Mouse (Mus musculus): ENCODE data around the gene Rdh9. TPM values are rescaled to one million over a fixed set of nuclear protein-coding genes. Genes with fewer than 3 reads are reported as not detected.

The Rdh9 gene
- polyA plus RNA-seq (2016; fragmentation: Nextera tagmentation; extraction: Ambion mirVana), result 0.15 and 0.20 TPM in 2 replicates

DNA sequence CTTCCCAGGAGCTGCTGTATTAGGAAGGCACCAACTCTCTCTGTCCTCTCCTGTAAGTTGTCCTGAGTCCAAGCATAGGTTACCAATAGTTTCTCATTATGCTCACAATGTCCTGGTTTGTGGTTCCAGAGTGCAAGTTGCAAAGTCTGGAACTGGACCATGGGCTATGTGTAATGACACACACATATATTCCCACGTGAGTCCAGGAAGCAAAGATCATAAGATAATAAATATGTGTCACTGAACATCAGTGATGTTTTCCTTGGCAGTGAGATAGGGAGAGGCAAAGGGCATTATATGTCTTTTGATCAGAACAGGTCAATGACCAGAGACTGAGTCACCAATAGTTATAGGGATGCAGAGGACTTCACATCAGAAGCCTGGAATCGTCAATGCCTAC is at the start of gene Rdh9:
TSS of gene Rdh9 (plus strand) at position 376 of the 400 bp plus-strand sequence.
- 89% methylated on average over 2 of the region's 2 CpGs for WGBS
- no peak within 1 kb of the TSS for H3K4me3 ChIP-seq
- no peaks in the 10 kb centered on the region for H3K4me1 ChIP-seq
- H3K27me3 ChIP-seq (ENCODE audit: poor library complexity, severe bottlenecking), result no peaks in the 10 kb centered on the region
- H3K9me3 ChIP-seq, result no peaks in the 10 kb centered on the region
- no peak for DNase-seq (ENCODE audit: extremely low spot score, low spot score)
- H3K27ac ChIP-seq, result no peak within 1 kb of the TSS
- H3K36me3 ChIP-seq (replicated peaks), result no peaks in the 10 kb centered on the region

GRCm38 (mm10) chr10:127728437-127728836 is 47.7 kb upstream of the Rdh9 start:
- no peaks in the 10 kb centered on the region for H3K9me3 ChIP-seq
- no peak for DNase-seq (ENCODE audit: extremely low spot score, low spot score)

DNA sequence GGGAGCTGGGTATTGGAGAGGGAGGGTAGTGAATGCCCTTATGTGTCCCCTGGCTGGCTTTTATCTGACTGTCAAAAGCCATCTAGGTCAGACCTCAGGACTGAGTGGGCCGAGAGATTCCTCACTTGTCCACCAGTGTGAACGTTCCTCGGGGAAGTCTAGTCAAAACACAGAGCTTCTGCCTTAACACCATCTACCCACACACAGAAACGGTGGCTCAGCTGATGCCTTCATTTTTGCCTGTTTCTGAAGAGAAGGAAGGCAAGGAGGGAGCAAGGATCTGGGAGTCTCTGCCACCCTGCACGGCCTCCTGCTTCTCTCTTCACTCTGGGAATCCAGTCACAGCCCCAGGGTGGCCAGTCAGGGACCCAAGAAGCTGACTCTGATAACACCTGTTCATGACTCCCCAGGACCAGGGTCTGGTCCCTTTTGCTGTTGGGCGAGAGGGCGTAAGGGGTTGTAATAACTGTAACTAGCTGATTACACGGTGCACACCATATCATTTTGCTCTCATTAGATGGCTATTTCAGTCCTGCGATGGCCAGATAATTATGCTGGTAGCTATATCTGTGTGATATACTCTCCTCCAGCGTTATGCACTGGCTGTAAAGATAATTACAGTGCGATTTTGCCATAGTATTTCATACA is 45.8 kb upstream of the Rdh9 start:
- H3K4me1 ChIP-seq, result peaks cover 24% of the 10 kb centered on the region
- H3K36me3 ChIP-seq (replicated peaks), result no peaks in the 10 kb centered on the region
- 65% methylated on average over 11 of the region's 11 CpGs for WGBS
- H3K9me3 ChIP-seq, result peaks cover 5% of the 10 kb centered on the region; the same call in 1 of the 2 replicates
- no peak for DNase-seq (ENCODE audit: extremely low spot score, low spot score)
- H3K4me3 ChIP-seq, result no peak overlapping the region
- H3K27ac ChIP-seq, result no peak overlapping the region
- peaks cover 93% of the 10 kb centered on the region for H3K27me3 ChIP-seq (ENCODE audit: poor library complexity, severe bottlenecking)

More at GRCm38 (mm10) chr10:127728437-127728836, 47.7 kb upstream of the Rdh9 start:
- WGBS, result 84% methylated on average over 8 of the region's 8 CpGs
- Histone ChIP-seq H3K27me3 (ENCODE audit: poor library complexity, severe bottlenecking) (peaks cover 97% of the 10 kb centered on the region), H3K27ac (no peak overlapping the region), H3K4me3 (no peak overlapping the region), H3K4me1 (peaks cover 20% of the 10 kb centered on the region), H3K36me3 (replicated peaks) (no peaks in the 10 kb centered on the region)

GRCm38 (mm10) chr10:127730933-127731310 is 45.3 kb upstream of the Rdh9 start:
- no peak for DNase-seq (ENCODE audit: extremely low spot score, low spot score)
- Histone ChIP-seq H3K4me1 (peaks cover 24% of the 10 kb centered on the region), H3K9me3 (peaks cover 5% of the 10 kb centered on the region; the same call in 1 of the 2 replicates), H3K36me3 (replicated peaks) (no peaks in the 10 kb centered on the region), H3K27ac (no peak overlapping the region), H3K4me3 (no peak overlapping the region), H3K27me3 (ENCODE audit: poor library complexity, severe bottlenecking) (peaks cover 89% of the 10 kb centered on the region)
- WGBS, result 23% methylated on average over 9 of the region's 9 CpGs

- Histone ChIP-seq H3K27ac (no peak overlapping the region), H3K36me3 (replicated peaks) (no peaks in the 10 kb centered on the region), H3K4me3 (no peak overlapping the region), H3K9me3 (peaks cover 5% of the 10 kb centered on the region; the same call in 1 of the 2 replicates), H3K4me1 (peaks cover 24% of the 10 kb centered on the region), H3K27me3 (ENCODE audit: poor library complexity, severe bottlenecking) (peaks cover 87% of the 10 kb centered on the region)
- 48% methylated on average over 5 of the region's 5 CpGs for WGBS
- DNase-seq (ENCODE audit: extremely low spot score, low spot score), result no peak
These were observed 44.8 kb upstream of the Rdh9 start for GRCm38 (mm10) chr10:127731397-127731796.

- Histone ChIP-seq H3K4me3 (no peak overlapping the region), H3K4me1 (peaks cover 29% of the 10 kb centered on the region), H3K36me3 (replicated peaks) (no peaks in the 10 kb centered on the region), H3K27me3 (ENCODE audit: poor library complexity, severe bottlenecking) (peaks cover 59% of the 10 kb centered on the region), H3K27ac (no peak overlapping the region), H3K9me3 (peaks cover 5% of the 10 kb centered on the region; the same call in 1 of the 2 replicates)
- no peak for DNase-seq (ENCODE audit: extremely low spot score, low spot score)
- 58% methylated on average over 5 of the region's 5 CpGs for WGBS
These were observed 41.8 kb upstream of the Rdh9 start for GRCm38 (mm10) chr10:127734434-127734833.

GRCm38 (mm10) chr10:127736266-127736665 is 39.9 kb upstream of the Rdh9 start:
- no peak overlapping the region for H3K4me3 ChIP-seq
- DNase-seq (ENCODE audit: extremely low spot score, low spot score), result no peak
- H3K36me3 ChIP-seq (replicated peaks), result peaks cover 4% of the 10 kb centered on the region
- peaks cover 5% of the 10 kb centered on the region; the same call in 1 of the 2 replicates for H3K9me3 ChIP-seq
- WGBS, result 79% methylated on average over 2 of the region's 2 CpGs
- H3K27ac ChIP-seq, result no peak overlapping the region
- peaks cover 25% of the 10 kb centered on the region for H3K4me1 ChIP-seq
- H3K27me3 ChIP-seq (ENCODE audit: poor library complexity, severe bottlenecking), result peaks cover 41% of the 10 kb centered on the region

DNA sequence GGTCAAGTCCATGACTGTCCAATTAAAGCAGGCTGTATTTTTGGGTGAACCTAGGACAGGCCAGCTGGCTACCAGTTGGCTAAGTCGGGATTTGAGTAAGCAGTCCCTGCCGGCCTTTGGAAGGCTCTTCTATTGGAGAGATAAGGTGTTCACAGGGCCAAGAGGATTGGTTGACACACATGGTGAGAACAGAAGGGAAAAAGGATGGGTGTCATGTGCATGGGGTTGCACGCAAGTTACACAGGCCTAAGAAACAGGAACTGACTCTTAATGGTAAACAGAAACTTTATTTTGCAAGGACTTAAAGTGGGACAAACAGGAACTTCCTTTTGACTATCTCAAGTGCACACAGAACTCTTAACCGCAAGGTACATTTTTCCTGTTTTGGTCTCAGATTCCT is 39.3 kb upstream of the Rdh9 start:
- Histone ChIP-seq H3K27ac (no peak overlapping the region), H3K4me3 (no peak overlapping the region), H3K27me3 (ENCODE audit: poor library complexity, severe bottlenecking) (peaks cover 35% of the 10 kb centered on the region), H3K9me3 (peaks cover 5% of the 10 kb centered on the region; the same call in 1 of the 2 replicates), H3K4me1 (peaks cover 22% of the 10 kb centered on the region), H3K36me3 (replicated peaks) (peaks cover 10% of the 10 kb centered on the region)
- no peak for DNase-seq (ENCODE audit: extremely low spot score, low spot score)
- WGBS, result 78% methylated on average over 4 of the region's 4 CpGs

DNA sequence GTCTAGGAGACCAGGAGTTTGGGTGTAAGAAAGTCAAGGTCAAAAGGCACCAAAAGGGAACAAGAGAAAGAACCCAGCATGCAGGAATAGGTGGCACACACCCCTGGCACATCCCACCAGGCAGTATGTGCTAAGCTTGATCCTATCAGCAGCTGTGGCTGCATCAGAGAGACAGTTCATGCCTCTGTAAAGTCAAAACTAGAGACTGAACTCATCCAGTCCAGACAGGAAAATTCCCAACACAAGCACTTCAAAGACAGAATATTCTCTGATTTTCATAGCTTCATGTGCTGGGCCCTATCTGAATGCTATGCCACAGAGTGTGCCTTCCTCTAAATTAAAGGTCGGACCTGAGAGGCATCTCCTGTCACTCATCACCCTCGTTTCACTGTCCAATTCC is 38.6 kb upstream of the Rdh9 start:
- no peak overlapping the region for H3K4me3 ChIP-seq
- peaks cover 17% of the 10 kb centered on the region for H3K36me3 ChIP-seq (replicated peaks)
- H3K4me1 ChIP-seq, result peaks cover 22% of the 10 kb centered on the region
- H3K27me3 ChIP-seq (ENCODE audit: poor library complexity, severe bottlenecking), result peaks cover 28% of the 10 kb centered on the region
- WGBS, result 25% methylated on average over 2 of the region's 2 CpGs
- no peak overlapping the region for H3K27ac ChIP-seq
- no peak for DNase-seq (ENCODE audit: extremely low spot score, low spot score)
- peaks cover 5% of the 10 kb centered on the region; the same call in 1 of the 2 replicates for H3K9me3 ChIP-seq

GRCm38 (mm10) chr10:127738151-127738882 is 37.9 kb upstream of the Rdh9 start:
- Histone ChIP-seq H3K9me3 (peaks cover 11% of the 10 kb centered on the region; the same call in 1 of the 2 replicates), H3K4me1 (peaks cover 22% of the 10 kb centered on the region), H3K4me3 (no peak overlapping the region), H3K27ac (no peak overlapping the region), H3K36me3 (replicated peaks) (peaks cover 24% of the 10 kb centered on the region), H3K27me3 (ENCODE audit: poor library complexity, severe bottlenecking) (peaks cover 21% of the 10 kb centered on the region)
- WGBS, result 54% methylated on average over 13 of the region's 13 CpGs
- peak; percentile 38 for DNase-seq (ENCODE audit: extremely low spot score, low spot score)

- peak within 1 kb of the TSS; percentile 100 for H3K4me3 ChIP-seq
- WGBS, result under 1% methylated on average over 59 of the region's 61 CpGs
- H3K27ac ChIP-seq, result peak within 1 kb of the TSS; percentile 97
- peaks cover 18% of the 10 kb centered on the region for H3K4me1 ChIP-seq
- H3K9me3 ChIP-seq, result peaks cover 16% of the 10 kb centered on the region; the same call in 1 of the 2 replicates
- peaks cover 13% of the 10 kb centered on the region for H3K27me3 ChIP-seq (ENCODE audit: poor library complexity, severe bottlenecking)
- H3K36me3 ChIP-seq (replicated peaks), result peaks cover 33% of the 10 kb centered on the region
- peak; percentile 72 for DNase-seq (ENCODE audit: extremely low spot score, low spot score)
These were observed 37.0 kb upstream of the Rdh9 start, which contains the start of gene Zbtb39 for GRCm38 (mm10) chr10:127739083-127739660. Gene Zbtb39, plus strand, starts transcription at chr10:127739538.

- DNase-seq (ENCODE audit: extremely low spot score, low spot score), result peak; percentile 59
- peak overlapping the region; percentile 100 for H3K4me3 ChIP-seq
- peaks cover 16% of the 10 kb centered on the region; the same call in 1 of the 2 replicates for H3K9me3 ChIP-seq
- H3K27ac ChIP-seq, result peak overlapping the region; percentile 97
- under 1% methylated on average over 55 of the region's 55 CpGs for WGBS
- H3K36me3 ChIP-seq (replicated peaks), result peaks cover 38% of the 10 kb centered on the region
- H3K4me1 ChIP-seq, result peaks cover 18% of the 10 kb centered on the region
- H3K27me3 ChIP-seq (ENCODE audit: poor library complexity, severe bottlenecking), result peaks cover 11% of the 10 kb centered on the region
These were observed 36.5 kb upstream of the Rdh9 start for GRCm38 (mm10) chr10:127739661-127740161.

Measured in forebrain, embryonic 10.5 days (tissue).